Mouse (Mus musculus) heart, postnatal 0 days (tissue): ENCODE data around the gene Fam229b.

Experiments used
- CTCF ChIP-seq: IDR thresholded peaks from 2 replicates; pipeline ENCODE4 v1.5.1; 2016; ENCODE audit warnings: antibody characterized with exemption, control low read depth, low read depth
- EP300 ChIP-seq: IDR thresholded peaks from 2 replicates; pipeline ENCODE4 v1.6.1; 2016; ENCODE audit warnings: antibody characterized with exemption, low read depth

DNA sequence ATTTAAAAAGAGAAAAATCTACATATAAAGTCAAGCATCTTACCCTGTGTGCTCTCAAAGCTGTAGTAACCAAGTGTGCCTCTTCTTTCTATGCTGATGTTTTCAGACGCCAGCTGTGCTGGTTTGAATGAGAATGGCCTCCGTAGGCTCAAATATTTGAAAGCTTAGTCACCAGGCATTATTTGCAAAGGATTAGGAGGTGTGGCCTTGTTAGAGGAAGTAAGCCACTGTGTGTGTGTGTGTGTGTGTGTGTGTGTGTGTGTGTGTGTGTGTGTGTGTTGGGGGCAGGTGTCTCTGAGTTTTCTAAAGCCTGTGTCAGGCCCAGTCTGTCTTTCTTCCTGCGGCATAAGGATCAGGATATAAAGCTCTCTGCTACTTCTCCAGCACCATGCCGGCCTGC lies 26.8 kb downstream of the Fam229b start:
- TF ChIP-seq CTCF (no peak), EP300 (no peak)
